Mouse (Mus musculus) heart, postnatal 0 days (tissue): ENCODE measurements around the gene Irak1bp1. TPM values are rescaled to one million over a fixed set of nuclear protein-coding genes. Genes with fewer than 3 reads are reported as not detected.

ENCODE experiments used
- ATAC-seq: fragments of 200-750 bp; cut with Nextera tagmentation; 2 replicates; pipeline ENCODE4 v1.8.0; 2017; ENCODE audit warnings: low read depth, moderate number of reproducible peaks, moderate library complexity; ENCODE audit not compliant: insufficient read depth
- DNase-seq: peaks from one replicate; pipeline ENCODE4 v3.0.0-alpha.2; 2016; ENCODE audit warnings: low spot score
- H3K27ac ChIP-seq: fragments of 300-500 bp; sonication (generic); 2 replicates; pipeline ENCODE4 v1.5.1; 2014; ENCODE audit warnings: low read depth, mild to moderate bottlenecking
- H3K27me3 ChIP-seq: fragments of 300-500 bp; sonication (generic); 2 replicates; pipeline ENCODE4 v1.6.1; 2014; ENCODE audit warnings: low read length, mixed read lengths; ENCODE audit not compliant: control insufficient read depth, insufficient read depth
- H3K36me3 ChIP-seq: fragments of 300-500 bp; sonication (generic); replicated peaks from 2 replicates; pipeline ENCODE4 v1.6.1; 2014; ENCODE audit warnings: low read length, mixed read lengths; ENCODE audit not compliant: control insufficient read depth, insufficient read depth
- H3K4me1 ChIP-seq: fragments of 300-500 bp; sonication (generic); 2 replicates; pipeline ENCODE4 v1.6.1; 2014; ENCODE audit warnings: antibody characterized with exemption; ENCODE audit not compliant: control insufficient read depth, insufficient read depth
- H3K4me2 ChIP-seq: fragments of 300-500 bp; sonication (generic); 2 replicates; pipeline ENCODE4 v1.6.1; 2014; ENCODE audit warnings: low read depth, mild to moderate bottlenecking, low read length, moderate library complexity
- H3K4me3 ChIP-seq: fragments of 300-500 bp; sonication (generic); 2 replicates; pipeline ENCODE4 v1.5.1; 2014; ENCODE audit warnings: low read depth, low read length
- H3K9ac ChIP-seq: fragments of 300-500 bp; sonication (generic); replicated peaks from 2 replicates; pipeline ENCODE4 v1.6.1; 2014; ENCODE audit warnings: low read depth, low read length, mixed read lengths
- H3K9me3 ChIP-seq: fragments of 300-500 bp; sonication (generic); replicated peaks from 2 replicates; pipeline ENCODE4 v1.6.1; 2016; ENCODE audit warnings: low read length; ENCODE audit not compliant: control insufficient read depth
- CTCF ChIP-seq: IDR thresholded peaks from 2 replicates; pipeline ENCODE4 v1.5.1; 2016; ENCODE audit warnings: antibody characterized with exemption, control low read depth, low read depth
- EP300 ChIP-seq: IDR thresholded peaks from 2 replicates; pipeline ENCODE4 v1.6.1; 2016; ENCODE audit warnings: antibody characterized with exemption, low read depth
- WGBS: fragments of 180-500 bp; shearing (Covaris S2); extraction: QIAGEN DNeasy Blood & Tissue Kit; methylation state at CpG from one replicate; pipeline ENCODE4 v1.1.7; 2014; 5-methylcytosine and 5-hydroxymethylcytosine counted together
- polyA plus RNA-seq: library from polyadenylated mRNA; unstranded; fragments of >200 nt; fragmentation: Nextera tagmentation; extraction: Ambion mirVana; gene quantifications from 2 replicates; pipeline ENCODE4 v1.2.1, GENCODE M21; 2015
- total RNA-seq: library from RNA; depleted of rRNA; stranded (reverse); fragments of >200 nt; gene quantifications from 2 replicates; pipeline ENCODE4 v1.2.3, GENCODE M21; 2014; ENCODE audit warnings: low replicate concordance

Irak1bp1 gene
- total and polyA plus RNA-seq, 2 experiments from 2014 or later: 8.6 to 12.4 TPM

DNA sequence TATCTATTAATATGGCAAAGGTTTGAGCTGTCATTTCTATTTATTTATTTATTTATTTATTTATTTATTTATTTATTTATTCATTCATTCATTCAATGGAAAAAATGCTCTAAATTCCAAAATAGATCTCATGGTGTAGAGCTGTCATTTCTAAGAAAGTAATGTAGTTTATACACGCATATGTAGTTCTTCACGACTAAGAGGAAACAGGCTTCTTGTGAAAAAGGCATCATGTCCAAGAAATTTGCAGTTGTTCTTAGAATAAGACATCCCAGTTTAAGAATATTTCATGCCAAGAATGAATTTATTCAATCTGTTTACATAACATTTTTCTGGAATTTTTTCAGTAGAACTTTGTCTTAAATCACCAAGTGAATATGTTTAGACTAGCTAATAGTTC, 31.5 kb downstream of the Irak1bp1 start:
- H3K4me3 ChIP-seq: no peak overlapping the region
- 85% methylated on average over 2 of the region's 2 CpGs for WGBS

GRCm38 (mm10) chr9:82861316-82861715, 32.0 kb downstream of the Irak1bp1 start:
- WGBS: 72% methylated on average over 4 of the region's 4 CpGs
- DNase-seq (no peak), ATAC-seq (no peak)

More for the DNA sequence above, 31.5 kb downstream of the Irak1bp1 start:
- Histone ChIP-seq H3K27me3 (no peaks in the 10 kb centered on the region), H3K4me1 (no peaks in the 10 kb centered on the region), H3K9ac (no peak overlapping the region), H3K4me2 (no peak overlapping the region), H3K9me3 (no peaks in the 10 kb centered on the region), H3K27ac (no peak overlapping the region), H3K36me3 (0 out of 2 replicates have a peak, but pooled peaks cover 4% of the 10 kb centered on the region)
- DNase-seq (no peak), ATAC-seq (no peak)
- TF ChIP-seq EP300 (no peak), CTCF (no peak)

GRCm38 (mm10) chr9:82861775-82862430, 32.6 kb downstream of the Irak1bp1 start:
- Histone ChIP-seq H3K9me3 (no peaks in the 10 kb centered on the region), H3K9ac (no peak overlapping the region), H3K27ac (no peak overlapping the region), H3K36me3 (0 out of 2 replicates have a peak, but pooled peaks cover 4% of the 10 kb centered on the region), H3K4me1 (no peaks in the 10 kb centered on the region), H3K4me2 (no peak overlapping the region), H3K4me3 (no peak overlapping the region), H3K27me3 (no peaks in the 10 kb centered on the region)
- 79% methylated on average over 3 of the region's 3 CpGs for WGBS
- no peak for ATAC-seq
- TF ChIP-seq EP300 (no peak), CTCF (no peak)
- no peak for DNase-seq

More at GRCm38 (mm10) chr9:82861316-82861715, 32.0 kb downstream of the Irak1bp1 start:
- no peak overlapping the region for H3K4me2 ChIP-seq
- H3K36me3 ChIP-seq: 0 out of 2 replicates have a peak, but pooled peaks cover 4% of the 10 kb centered on the region
- no peaks in the 10 kb centered on the region for H3K27me3 ChIP-seq
- H3K9me3 ChIP-seq: no peaks in the 10 kb centered on the region
- no peak overlapping the region for H3K4me3 ChIP-seq
- H3K9ac ChIP-seq: no peak overlapping the region
- TF ChIP-seq CTCF (no peak), EP300 (no peak)
- H3K4me1 ChIP-seq: no peaks in the 10 kb centered on the region
- no peak overlapping the region for H3K27ac ChIP-seq

DNA sequence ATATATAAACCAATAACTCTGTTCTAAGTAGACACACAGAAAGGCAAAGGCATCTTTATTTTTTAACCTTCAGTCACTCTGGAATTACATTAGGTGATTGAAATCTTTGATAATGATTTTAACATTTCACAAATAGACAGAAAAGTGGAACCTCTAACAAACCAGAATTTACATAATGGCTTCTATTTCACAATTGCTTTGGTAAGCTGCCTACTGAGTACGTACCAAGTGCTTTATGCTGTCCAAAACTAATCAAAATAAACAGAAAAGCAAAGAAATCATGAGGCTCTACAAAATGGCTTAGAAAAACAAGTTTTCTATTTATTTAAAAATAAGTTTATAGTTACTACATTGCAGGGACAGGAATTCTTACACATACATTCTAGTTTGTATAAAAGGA, 36.8 kb downstream of the Irak1bp1 start:
- no peak for ATAC-seq
- Histone ChIP-seq H3K4me2 (no peak overlapping the region), H3K27me3 (no peaks in the 10 kb centered on the region), H3K4me1 (no peaks in the 10 kb centered on the region), H3K27ac (no peak overlapping the region), H3K9me3 (no peaks in the 10 kb centered on the region), H3K4me3 (no peak overlapping the region), H3K36me3 (peaks cover 15% of the 10 kb centered on the region), H3K9ac (no peak overlapping the region)
- TF ChIP-seq EP300 (no peak), CTCF (no peak)
- 95% methylated on average over 1 of the region's 1 CpGs for WGBS
- DNase-seq: no peak

GRCm38 (mm10) chr9:82867698-82868097, 38.4 kb downstream of the Irak1bp1 start:
- no peak for TF ChIP-seq CTCF
- TF ChIP-seq EP300: no peak
- WGBS: 74% methylated on average over 3 of the region's 3 CpGs
- ATAC-seq (no peak), DNase-seq (no peak)
- Histone ChIP-seq H3K4me2 (no peak overlapping the region), H3K9me3 (no peaks in the 10 kb centered on the region), H3K36me3 (peaks cover 25% of the 10 kb centered on the region), H3K4me3 (no peak overlapping the region), H3K9ac (no peak overlapping the region), H3K27ac (no peak overlapping the region), H3K4me1 (no peaks in the 10 kb centered on the region), H3K27me3 (no peaks in the 10 kb centered on the region)

GRCm38 (mm10) chr9:82877078-82877477, 47.7 kb downstream of the Irak1bp1 start:
- Histone ChIP-seq H3K4me3 (no peak overlapping the region), H3K27ac (no peak overlapping the region), H3K9ac (no peak overlapping the region), H3K4me2 (no peak overlapping the region), H3K27me3 (no peaks in the 10 kb centered on the region), H3K4me1 (no peaks in the 10 kb centered on the region), H3K9me3 (no peaks in the 10 kb centered on the region), H3K36me3 (peaks cover 66% of the 10 kb centered on the region)
- TF ChIP-seq CTCF (no peak), EP300 (no peak)
- WGBS: 89% methylated on average over 1 of the region's 1 CpGs
- no peak for DNase-seq
- ATAC-seq: no peak
